Mouse (Mus musculus): Measurements from ENCODE around the gene Qrfp. TPM values are rescaled to one million over a fixed set of nuclear protein-coding genes. Genes with fewer than 3 reads are reported as not detected.

Qrfp gene
- polyA plus RNA-seq (2012; ENCODE audit: insufficient read depth, low replicate concordance) = 0.17 TPM in 1 of 2 replicates, not detected in the other

GRCm38 (mm10) chr2:31810444-31810843 lies at the start of gene Qrfp:
Qrfp (minus strand) TSS chr2:31810580.
- no peak for TF ChIP-seq FLI1 (IDR thresholded peaks at IDR 0.05; ENCODE audit: low read length)
- no peak for TF ChIP-seq GATA1 (IDR thresholded peaks at IDR 0.05; ENCODE audit: borderline replicate concordance, low read length)
- H3K36me3 ChIP-seq (replicated peaks; ENCODE audit: low read length) = peaks cover 27% of the 10 kb centered on the region
- peak within 1 kb of the TSS; percentile 76 for H3K4me3 ChIP-seq (replicated peaks)
- H3K9me3 ChIP-seq = no peaks in the 10 kb centered on the region
- H3K4me1 ChIP-seq = peaks cover 44% of the 10 kb centered on the region
- H3K27me3 ChIP-seq (replicated peaks) = peaks cover 72% of the 10 kb centered on the region

GRCm38 (mm10) chr2:31858500-31858899 lies 48.1 kb upstream of the Qrfp start:
- peaks cover 98% of the 10 kb centered on the region for H3K27me3 ChIP-seq (replicated peaks)
- no peaks in the 10 kb centered on the region for H3K36me3 ChIP-seq (replicated peaks; ENCODE audit: low read length)
- peaks cover 7% of the 10 kb centered on the region; the same call in 1 of the 2 replicates for H3K4me1 ChIP-seq
- no peak overlapping the region for H3K4me3 ChIP-seq (replicated peaks)
- TF ChIP-seq GATA1 (IDR thresholded peaks at IDR 0.05; ENCODE audit: borderline replicate concordance, low read length) (no peak), FLI1 (IDR thresholded peaks at IDR 0.05; ENCODE audit: low read length) (no peak)
- peaks cover 5% of the 10 kb centered on the region for H3K9me3 ChIP-seq

- peaks cover 5% of the 10 kb centered on the region for H3K9me3 ChIP-seq
- H3K4me1 ChIP-seq = peaks cover 10% of the 10 kb centered on the region; the same call in 1 of the 2 replicates
- peaks cover 92% of the 10 kb centered on the region for H3K27me3 ChIP-seq (replicated peaks)
- no peak overlapping the region for H3K4me3 ChIP-seq (replicated peaks)
- TF ChIP-seq GATA1 (IDR thresholded peaks at IDR 0.05; ENCODE audit: borderline replicate concordance, low read length) = no peak
- TF ChIP-seq FLI1 (IDR thresholded peaks at IDR 0.05; ENCODE audit: low read length) = no peak
- H3K36me3 ChIP-seq (replicated peaks; ENCODE audit: low read length) = no peaks in the 10 kb centered on the region
Measured at GRCm38 (mm10) chr2:31857180-31857579, 46.8 kb upstream of the Qrfp start.

- peaks cover 93% of the 10 kb centered on the region for H3K27me3 ChIP-seq (replicated peaks)
Measured at GRCm38 (mm10) chr2:31855991-31856390, 45.6 kb upstream of the Qrfp start.

GRCm38 (mm10) chr2:31850141-31850540 lies 39.8 kb upstream of the Qrfp start:
- Histone ChIP-seq H3K4me1 (peaks cover 39% of the 10 kb centered on the region), H3K27me3 (replicated peaks) (peaks cover 80% of the 10 kb centered on the region), H3K4me3 (replicated peaks) (no peak overlapping the region), H3K36me3 (replicated peaks; ENCODE audit: low read length) (no peaks in the 10 kb centered on the region), H3K9me3 (no peaks in the 10 kb centered on the region)
- TF ChIP-seq FLI1 (IDR thresholded peaks at IDR 0.05; ENCODE audit: low read length) = no peak
- TF ChIP-seq GATA1 (IDR thresholded peaks at IDR 0.05; ENCODE audit: borderline replicate concordance, low read length) = no peak

More at GRCm38 (mm10) chr2:31855991-31856390, 45.6 kb upstream of the Qrfp start:
- no peak overlapping the region for H3K4me3 ChIP-seq (replicated peaks)
- no peak for TF ChIP-seq GATA1 (IDR thresholded peaks at IDR 0.05; ENCODE audit: borderline replicate concordance, low read length)
- TF ChIP-seq FLI1 (IDR thresholded peaks at IDR 0.05; ENCODE audit: low read length) = no peak
- H3K9me3 ChIP-seq = peaks cover 5% of the 10 kb centered on the region
- peaks cover 10% of the 10 kb centered on the region; the same call in 1 of the 2 replicates for H3K4me1 ChIP-seq
- H3K36me3 ChIP-seq (replicated peaks; ENCODE audit: low read length) = no peaks in the 10 kb centered on the region

GRCm38 (mm10) chr2:31847908-31848307 lies 37.5 kb upstream of the Qrfp start:
- H3K9me3 ChIP-seq = no peaks in the 10 kb centered on the region
- no peak for TF ChIP-seq FLI1 (IDR thresholded peaks at IDR 0.05; ENCODE audit: low read length)
- TF ChIP-seq GATA1 (IDR thresholded peaks at IDR 0.05; ENCODE audit: borderline replicate concordance, low read length) = no peak
- H3K27me3 ChIP-seq (replicated peaks) = peaks cover 83% of the 10 kb centered on the region
- H3K36me3 ChIP-seq (replicated peaks; ENCODE audit: low read length) = no peaks in the 10 kb centered on the region
- H3K4me1 ChIP-seq = peaks cover 29% of the 10 kb centered on the region
- H3K4me3 ChIP-seq (replicated peaks) = no peak overlapping the region

- no peak overlapping the region for H3K4me3 ChIP-seq (replicated peaks)
- no peaks in the 10 kb centered on the region for H3K36me3 ChIP-seq (replicated peaks; ENCODE audit: low read length)
- no peak for TF ChIP-seq GATA1 (IDR thresholded peaks at IDR 0.05; ENCODE audit: borderline replicate concordance, low read length)
- no peak for TF ChIP-seq FLI1 (IDR thresholded peaks at IDR 0.05; ENCODE audit: low read length)
Measured at GRCm38 (mm10) chr2:31846692-31847660, 36.6 kb upstream of the Qrfp start.

GRCm38 (mm10) chr2:31845896-31846691 lies 35.7 kb upstream of the Qrfp start, which contains the start of gene Fibcd1:
Fibcd1 (minus strand) TSS chr2:31846005.
- Histone ChIP-seq H3K36me3 (replicated peaks; ENCODE audit: low read length) (no peaks in the 10 kb centered on the region), H3K9me3 (no peaks in the 10 kb centered on the region), H3K4me1 (peaks cover 29% of the 10 kb centered on the region), H3K27me3 (replicated peaks) (peaks cover 83% of the 10 kb centered on the region), H3K4me3 (replicated peaks) (peak within 1 kb of the TSS; percentile 84)
- TF ChIP-seq FLI1 (IDR thresholded peaks at IDR 0.05; ENCODE audit: low read length) (no peak), GATA1 (IDR thresholded peaks at IDR 0.05; ENCODE audit: borderline replicate concordance, low read length) (no peak)

More at GRCm38 (mm10) chr2:31846692-31847660, 36.6 kb upstream of the Qrfp start:
- H3K9me3 ChIP-seq = no peaks in the 10 kb centered on the region
- H3K27me3 ChIP-seq (replicated peaks) = peaks cover 83% of the 10 kb centered on the region
- H3K4me1 ChIP-seq = peaks cover 29% of the 10 kb centered on the region

GRCm38 (mm10) chr2:31845512-31845895 lies 35.1 kb upstream of the Qrfp start:
- Histone ChIP-seq H3K4me1 (peaks cover 29% of the 10 kb centered on the region), H3K36me3 (replicated peaks; ENCODE audit: low read length) (no peaks in the 10 kb centered on the region), H3K9me3 (no peaks in the 10 kb centered on the region), H3K4me3 (replicated peaks) (peak overlapping the region; percentile 84), H3K27me3 (replicated peaks) (peaks cover 84% of the 10 kb centered on the region)
- TF ChIP-seq GATA1 (IDR thresholded peaks at IDR 0.05; ENCODE audit: borderline replicate concordance, low read length) (no peak), FLI1 (IDR thresholded peaks at IDR 0.05; ENCODE audit: low read length) (no peak)
